Mouse (Mus musculus) kidney, embryonic 16.5 days (tissue): ENCODE measurements at regions not wholly inside any gene's neighbourhood (a gene's known extent, or its start where the extent isn't known, plus 50 kb on each side); places are given as distances from the start of the nearest gene placed in this dataset.

Source experiments
- ATAC-seq: fragments of 200-750 bp; cut with Nextera tagmentation; 2 replicates; pipeline ENCODE4 v1.8.0; 2017; ENCODE audit warnings: moderate TSS enrichment; ENCODE audit not compliant: low FRiP score, low TSS enrichment
- H3K27ac ChIP-seq: fragments of 300-500 bp; sonication (generic); 2 replicates; pipeline ENCODE4 v1.5.1; 2014; ENCODE audit warnings: low read length
- H3K27me3 ChIP-seq: fragments of 300-500 bp; sonication (generic); 2 replicates; pipeline ENCODE4 v1.6.1; 2014; ENCODE audit warnings: low read length, control low read depth, mixed read lengths; ENCODE audit not compliant: insufficient read depth
- H3K36me3 ChIP-seq: fragments of 300-500 bp; sonication (generic); 2 replicates; pipeline ENCODE4 v1.6.1; 2014; ENCODE audit warnings: low read length, control low read depth, mixed read lengths; ENCODE audit not compliant: insufficient read depth
- H3K4me1 ChIP-seq: fragments of 300-500 bp; sonication (generic); 2 replicates; pipeline ENCODE4 v1.6.1; 2014; ENCODE audit warnings: low read length, control low read depth, mixed read lengths; ENCODE audit not compliant: insufficient read depth
- H3K4me2 ChIP-seq: fragments of 300-500 bp; sonication (generic); replicated peaks from 2 replicates; pipeline ENCODE4 v1.6.1; 2014; ENCODE audit warnings: low read depth, low read length
- H3K4me3 ChIP-seq: fragments of 300-500 bp; sonication (generic); 2 replicates; pipeline ENCODE4 v1.5.1; 2014; ENCODE audit warnings: mild to moderate bottlenecking, low read length
- H3K9ac ChIP-seq: fragments of 300-500 bp; sonication (generic); replicated peaks from 2 replicates; pipeline ENCODE4 v1.6.1; 2014; ENCODE audit warnings: low read length
- H3K9me3 ChIP-seq: fragments of 300-500 bp; sonication (generic); 2 replicates; pipeline ENCODE4 v1.6.1; 2016; ENCODE audit warnings: low read length, control low read depth
- WGBS: fragments of 180-500 bp; shearing (Covaris S2); extraction: QIAGEN DNeasy Blood & Tissue Kit; methylation state at CpG from one replicate; pipeline ENCODE4 v1.1.7; 2014; 5-methylcytosine and 5-hydroxymethylcytosine counted together

DNA sequence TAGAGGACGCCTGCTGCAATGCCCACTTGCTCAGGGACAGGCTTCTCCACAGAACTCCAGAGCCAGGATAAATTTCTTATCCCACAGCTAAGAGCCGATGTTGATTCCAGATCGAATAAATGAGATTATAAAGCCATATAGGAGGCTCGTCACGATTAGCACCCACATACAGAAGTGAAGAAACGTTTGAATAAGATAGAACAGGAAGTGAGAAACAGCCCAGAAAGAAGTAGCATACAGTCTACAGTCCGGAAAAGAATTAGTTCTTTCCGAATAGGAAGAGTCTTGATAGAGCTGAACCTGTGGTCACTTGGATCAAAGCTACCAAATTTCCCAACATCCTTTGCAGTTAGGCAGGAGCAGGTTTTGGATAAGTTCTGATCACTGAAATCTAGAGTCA is 133.0 kb upstream of the Runx1 start:
- H3K27ac ChIP-seq: no peak overlapping the region
- no peak overlapping the region for H3K9ac ChIP-seq
- H3K27me3 ChIP-seq: no peaks in the 10 kb centered on the region
- WGBS: 91% methylated on average over 8 of the region's 8 CpGs
- ATAC-seq: no peak
- H3K4me2 ChIP-seq: no peak overlapping the region
- no peak overlapping the region for H3K4me3 ChIP-seq
- no peaks in the 10 kb centered on the region for H3K9me3 ChIP-seq
- H3K4me1 ChIP-seq: peaks cover 23% of the 10 kb centered on the region
- H3K36me3 ChIP-seq: no peaks in the 10 kb centered on the region

DNA sequence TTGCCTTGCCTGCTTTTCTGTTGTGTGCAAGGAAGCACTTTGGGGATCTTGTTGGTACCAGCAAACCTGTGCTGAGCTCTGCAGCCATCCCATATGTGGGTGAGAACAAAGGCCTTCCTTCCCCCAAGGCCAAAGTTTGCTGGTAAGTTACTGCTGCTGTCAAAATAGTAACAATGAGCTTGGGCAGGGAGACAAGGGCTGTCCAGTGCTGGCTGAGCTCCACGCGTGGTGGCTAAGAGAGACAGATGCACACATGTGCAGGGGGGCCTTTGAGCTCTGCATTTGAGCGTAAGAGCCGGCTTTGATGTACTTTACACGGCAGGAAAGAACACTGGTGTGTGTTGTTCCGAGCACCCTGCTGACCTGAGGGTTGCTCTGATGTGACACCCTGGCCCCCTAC is 132.2 kb upstream of the Runx1 start:
- no peak for ATAC-seq
- no peaks in the 10 kb centered on the region for H3K27me3 ChIP-seq
- WGBS: 59% methylated on average over 6 of the region's 6 CpGs

DNA sequence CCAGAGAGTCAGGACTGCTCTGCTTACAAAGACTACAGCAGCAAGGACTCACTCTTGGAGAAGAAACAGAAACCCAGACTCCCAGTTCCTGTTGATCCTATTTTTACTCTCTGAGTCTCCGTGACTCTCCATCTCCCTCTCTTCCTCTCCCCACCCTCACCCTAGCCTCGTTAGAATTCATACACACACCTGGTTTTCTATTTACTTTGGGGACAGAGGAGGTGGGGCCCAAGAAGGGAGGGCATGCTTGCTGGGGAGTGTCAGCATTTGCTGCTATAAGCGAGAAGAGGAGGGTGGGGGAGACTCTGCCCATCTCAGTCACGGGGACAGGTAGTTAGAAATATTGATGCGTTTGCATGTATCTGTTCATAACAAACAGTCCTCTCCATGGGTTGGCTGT is 129.6 kb upstream of the Runx1 start:
- no peak for ATAC-seq
- 24% methylated on average over 5 of the region's 5 CpGs for WGBS
- Histone ChIP-seq H3K9ac (no peak overlapping the region), H3K4me3 (no peak overlapping the region), H3K27me3 (no peaks in the 10 kb centered on the region), H3K27ac (no peak overlapping the region), H3K9me3 (no peaks in the 10 kb centered on the region), H3K36me3 (no peaks in the 10 kb centered on the region), H3K4me1 (peaks cover 49% of the 10 kb centered on the region), H3K4me2 (no peak overlapping the region)

More for the DNA sequence above, 132.2 kb upstream of the Runx1 start:
- Histone ChIP-seq H3K4me1 (peaks cover 31% of the 10 kb centered on the region), H3K9ac (no peak overlapping the region), H3K36me3 (no peaks in the 10 kb centered on the region), H3K4me3 (no peak overlapping the region), H3K27ac (no peak overlapping the region), H3K4me2 (no peak overlapping the region), H3K9me3 (no peaks in the 10 kb centered on the region)

DNA sequence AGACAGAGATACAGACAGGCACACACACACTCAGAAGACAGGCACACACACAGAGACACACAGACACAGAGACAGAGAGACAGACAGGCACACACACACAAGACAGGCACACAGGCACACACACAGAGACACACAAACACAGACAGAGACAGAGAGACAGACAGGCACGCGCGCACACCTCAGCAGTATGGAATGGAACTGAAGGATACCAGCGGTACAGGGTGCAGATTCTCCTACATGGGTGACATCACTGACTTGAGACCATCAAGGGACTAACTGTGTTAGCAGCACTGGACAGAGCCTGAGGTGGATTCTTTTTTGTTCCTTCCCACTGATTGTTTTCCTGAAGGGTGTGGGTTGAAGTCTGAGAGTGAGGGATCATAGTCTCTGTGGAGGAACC is 129.1 kb upstream of the Runx1 start:
- Histone ChIP-seq H3K36me3 (no peaks in the 10 kb centered on the region), H3K4me2 (no peak overlapping the region), H3K9ac (no peak overlapping the region), H3K4me3 (no peak overlapping the region), H3K9me3 (no peaks in the 10 kb centered on the region), H3K4me1 (peaks cover 49% of the 10 kb centered on the region), H3K27ac (no peak overlapping the region), H3K27me3 (no peaks in the 10 kb centered on the region)
- no peak for ATAC-seq
- WGBS: 92% methylated on average over 4 of the region's 4 CpGs

DNA sequence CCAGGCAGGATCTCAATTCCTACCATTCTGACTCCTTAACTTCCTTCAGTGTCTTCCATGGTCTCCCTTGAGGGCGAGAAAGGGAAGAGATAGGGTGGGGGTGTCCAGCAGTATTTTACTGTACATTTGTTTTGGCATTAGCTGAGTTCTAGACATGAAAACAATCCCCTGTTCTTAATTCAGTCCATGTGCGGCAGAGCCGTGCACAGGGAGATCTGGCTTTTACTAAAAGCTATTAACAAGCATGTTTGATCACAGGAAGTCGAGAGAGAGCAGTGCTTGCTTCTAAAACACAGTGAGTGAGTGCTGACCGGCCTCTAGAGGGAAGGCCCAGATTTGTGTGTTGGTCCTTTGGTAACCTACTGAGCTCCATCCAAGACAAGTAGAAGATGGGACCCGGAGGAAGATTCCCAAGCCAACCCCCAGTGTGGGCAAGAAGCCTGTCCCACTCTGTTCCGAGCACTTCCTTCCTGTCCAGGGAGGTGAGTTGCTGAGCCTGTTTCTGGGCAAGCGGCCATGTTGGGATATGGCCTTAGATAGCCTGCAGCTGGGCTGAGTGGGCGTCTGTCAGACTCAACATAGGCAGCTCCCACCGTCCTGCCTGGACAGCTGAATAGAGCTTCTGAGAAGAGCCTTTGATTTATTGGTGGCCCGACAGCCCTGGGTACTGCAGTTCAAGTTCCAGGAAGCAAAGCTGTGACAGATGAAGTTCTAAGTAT is 128.1 kb upstream of the Runx1 start:
- H3K27me3 ChIP-seq: no peaks in the 10 kb centered on the region
- WGBS: 29% methylated on average over 11 of the region's 11 CpGs
- H3K4me3 ChIP-seq: no peak overlapping the region
- peaks cover 49% of the 10 kb centered on the region for H3K4me1 ChIP-seq
- H3K9ac ChIP-seq: no peak overlapping the region
- no peak overlapping the region for H3K4me2 ChIP-seq
- H3K27ac ChIP-seq: peak overlapping the region; percentile 64
- peak; percentile 84 for ATAC-seq
- H3K9me3 ChIP-seq: no peaks in the 10 kb centered on the region
- H3K36me3 ChIP-seq: no peaks in the 10 kb centered on the region

DNA sequence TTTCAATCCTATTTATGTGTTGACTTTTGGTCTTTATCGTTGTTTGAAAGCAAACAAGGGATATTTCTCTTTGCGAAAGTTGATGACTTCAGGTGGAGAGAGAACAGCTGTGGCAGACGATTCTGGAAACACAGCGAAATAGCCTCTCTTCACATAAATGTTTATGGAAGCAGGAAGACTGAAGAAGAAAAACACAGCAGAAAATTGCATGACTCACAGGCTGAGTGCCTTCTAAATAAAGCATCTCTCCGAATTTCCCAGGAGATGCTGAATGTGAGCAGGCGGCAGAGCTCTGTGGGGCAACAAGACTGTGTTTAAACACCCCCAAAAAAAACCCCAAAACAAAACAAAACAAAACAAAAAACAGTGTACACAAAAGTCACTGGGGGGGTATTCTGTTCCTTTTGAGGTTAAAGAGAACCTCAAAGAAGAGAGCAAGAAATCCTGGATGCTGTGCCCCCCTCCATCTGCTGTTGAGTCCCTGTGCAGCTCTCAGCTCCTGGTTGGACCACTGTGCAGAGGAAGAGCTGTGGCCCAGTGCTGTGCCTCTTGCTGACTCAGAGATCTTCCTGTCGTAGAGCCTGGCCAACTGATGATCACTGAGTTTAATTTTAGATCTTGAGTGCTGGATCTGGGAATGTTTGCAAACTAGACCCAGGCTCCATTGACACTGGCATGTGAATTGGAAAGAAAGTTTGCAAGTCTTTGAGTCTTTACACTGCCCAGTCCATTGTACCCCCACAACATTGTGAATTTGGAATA is 126.6 kb upstream of the Runx1 start:
- WGBS: 28% methylated on average over 7 of the region's 7 CpGs

DNA sequence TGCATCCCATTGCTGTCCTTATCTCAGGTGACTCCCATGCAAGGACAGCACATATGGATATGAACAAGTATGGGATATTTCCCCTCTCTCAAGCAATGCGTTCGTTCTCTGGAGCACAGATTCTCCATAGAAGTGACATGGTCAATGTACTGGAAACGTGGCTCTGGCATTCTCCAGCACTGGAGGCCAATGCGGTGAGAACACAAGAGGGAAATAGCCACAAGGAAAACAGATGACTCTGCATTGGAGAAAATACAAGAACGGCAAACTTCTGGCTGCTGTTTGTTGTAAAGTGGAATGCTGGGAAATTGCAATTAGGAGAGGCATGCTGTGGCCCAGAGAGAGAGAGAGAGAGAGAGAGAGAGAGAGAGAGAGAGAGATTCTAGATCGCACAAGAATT is 125.6 kb upstream of the Runx1 start:
- Histone ChIP-seq H3K9me3 (no peaks in the 10 kb centered on the region), H3K4me3 (no peak overlapping the region), H3K9ac (no peak overlapping the region), H3K27me3 (no peaks in the 10 kb centered on the region), H3K4me1 (peaks cover 45% of the 10 kb centered on the region), H3K36me3 (no peaks in the 10 kb centered on the region), H3K4me2 (no peak overlapping the region), H3K27ac (no peak overlapping the region)
- ATAC-seq: no peak
- WGBS: 68% methylated on average over 6 of the region's 6 CpGs

More for the DNA sequence above, 126.6 kb upstream of the Runx1 start:
- Histone ChIP-seq H3K27ac (no peak overlapping the region), H3K9me3 (no peaks in the 10 kb centered on the region), H3K4me2 (no peak overlapping the region), H3K4me1 (peaks cover 45% of the 10 kb centered on the region), H3K36me3 (no peaks in the 10 kb centered on the region), H3K9ac (no peak overlapping the region), H3K27me3 (no peaks in the 10 kb centered on the region), H3K4me3 (no peak overlapping the region)
- no peak for ATAC-seq

DNA sequence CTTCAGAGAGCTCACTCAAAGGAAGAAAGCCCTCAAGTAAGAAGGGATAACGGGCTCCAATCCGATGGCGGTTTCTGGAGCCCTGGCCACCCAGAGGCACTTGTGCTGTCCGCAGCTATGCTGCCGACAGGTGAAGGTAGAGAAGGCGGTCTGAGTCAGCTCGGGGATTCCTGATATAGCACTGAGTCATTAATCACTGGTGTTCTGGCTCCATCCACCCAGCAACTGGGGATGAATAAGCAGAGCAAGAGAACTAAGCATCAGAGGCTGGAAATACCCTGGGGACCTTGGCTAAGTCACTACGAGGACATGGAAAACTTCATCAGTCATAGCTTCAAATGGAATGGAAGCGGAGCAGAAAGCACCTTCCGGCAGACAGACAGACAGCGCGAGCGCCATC is 122.5 kb upstream of the Runx1 start:
- Histone ChIP-seq H3K27me3 (no peaks in the 10 kb centered on the region), H3K9me3 (no peaks in the 10 kb centered on the region), H3K4me1 (peaks cover 21% of the 10 kb centered on the region), H3K4me3 (no peak overlapping the region), H3K4me2 (no peak overlapping the region), H3K27ac (no peak overlapping the region), H3K36me3 (no peaks in the 10 kb centered on the region), H3K9ac (no peak overlapping the region)
- WGBS: 89% methylated on average over 13 of the region's 13 CpGs
- no peak for ATAC-seq

DNA sequence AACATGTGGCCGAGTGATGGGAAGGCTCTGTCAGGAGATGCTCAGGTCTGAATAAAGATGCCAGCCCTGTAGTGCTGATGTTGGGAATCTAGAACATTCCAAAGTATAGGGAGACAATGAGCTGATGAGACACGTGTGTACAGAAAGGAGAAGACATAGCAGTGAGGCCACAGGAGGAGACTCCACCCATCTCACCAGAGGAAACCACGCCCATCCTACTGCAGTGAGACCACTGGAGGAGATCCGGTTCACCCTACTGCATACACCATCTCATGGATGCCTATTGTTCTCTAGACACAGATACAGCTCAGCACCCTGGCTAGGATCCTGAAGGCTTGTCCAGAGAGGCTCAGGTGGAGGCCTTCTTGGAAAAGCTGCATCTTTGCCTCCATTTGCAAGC is 120.6 kb upstream of the Runx1 start:
- Histone ChIP-seq H3K4me1 (peaks cover 2% of the 10 kb centered on the region; the same call in 1 of the 2 replicates), H3K36me3 (no peaks in the 10 kb centered on the region), H3K27me3 (no peaks in the 10 kb centered on the region), H3K9ac (no peak overlapping the region), H3K9me3 (no peaks in the 10 kb centered on the region), H3K4me2 (no peak overlapping the region), H3K4me3 (no peak overlapping the region), H3K27ac (no peak overlapping the region)
- no peak for ATAC-seq
- 91% methylated on average over 4 of the region's 4 CpGs for WGBS

DNA sequence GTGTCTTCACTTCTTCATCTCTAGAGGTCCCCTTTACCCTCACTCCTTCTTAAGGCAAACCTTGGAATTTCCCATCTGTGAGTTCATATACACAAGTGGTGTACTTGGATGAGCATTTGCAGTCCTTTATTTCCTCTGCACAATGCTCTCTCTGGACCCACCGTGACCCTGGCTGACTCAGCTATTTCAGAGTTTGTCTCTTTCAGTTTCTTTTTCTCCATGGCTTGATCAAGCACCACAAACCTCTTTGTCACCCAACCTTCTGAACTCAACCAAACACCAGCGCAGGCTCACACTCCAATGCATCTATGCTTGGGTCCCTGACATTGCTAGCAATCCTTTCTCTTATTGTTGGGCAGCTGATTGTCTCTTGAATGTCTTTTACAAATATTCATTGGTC is 118.0 kb upstream of the Runx1 start:
- Histone ChIP-seq H3K36me3 (no peaks in the 10 kb centered on the region), H3K4me2 (no peak overlapping the region), H3K4me1 (peaks cover 7% of the 10 kb centered on the region; the same call in 1 of the 2 replicates), H3K27ac (no peak overlapping the region), H3K27me3 (no peaks in the 10 kb centered on the region), H3K4me3 (no peak overlapping the region), H3K9ac (no peak overlapping the region), H3K9me3 (no peaks in the 10 kb centered on the region)
- no peak for ATAC-seq
- WGBS: 85% methylated on average over 2 of the region's 2 CpGs
